Mouse (Mus musculus) cerebellum, adult 9-11 months (tissue): Measurements from ENCODE around the gene AA467197.
A peak's percentile ranks its signal among the peaks of the same experiment; 100 is the strongest.

ENCODE experiments used
- DNase-seq: peaks from one replicate; pipeline ENCODE4 v3.0.0; 2022

Gene AA467197

DNA sequence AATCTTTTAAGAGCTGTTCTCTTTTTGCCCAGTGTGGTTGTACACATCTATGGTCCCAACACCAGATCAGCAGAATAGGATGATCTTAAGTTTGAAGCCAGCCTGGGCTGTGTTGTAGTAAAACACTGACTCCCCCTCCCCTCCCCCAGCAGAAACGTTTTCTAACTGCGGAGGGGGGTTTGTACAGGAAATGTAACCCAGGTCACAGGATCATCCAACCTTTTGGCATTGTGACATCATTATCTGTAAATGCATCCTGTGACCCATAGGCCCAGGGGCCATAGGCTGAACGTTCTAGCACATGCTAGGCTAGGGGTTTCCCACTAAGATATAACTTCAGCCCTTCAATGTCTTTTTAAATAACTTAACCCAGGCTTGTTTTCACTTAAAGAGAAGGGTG is at the start of gene AA467197:
Gene AA467197 (plus strand): TSS at position 301 of the 400 bp plus-strand sequence.
- no peak for DNase-seq

DNA sequence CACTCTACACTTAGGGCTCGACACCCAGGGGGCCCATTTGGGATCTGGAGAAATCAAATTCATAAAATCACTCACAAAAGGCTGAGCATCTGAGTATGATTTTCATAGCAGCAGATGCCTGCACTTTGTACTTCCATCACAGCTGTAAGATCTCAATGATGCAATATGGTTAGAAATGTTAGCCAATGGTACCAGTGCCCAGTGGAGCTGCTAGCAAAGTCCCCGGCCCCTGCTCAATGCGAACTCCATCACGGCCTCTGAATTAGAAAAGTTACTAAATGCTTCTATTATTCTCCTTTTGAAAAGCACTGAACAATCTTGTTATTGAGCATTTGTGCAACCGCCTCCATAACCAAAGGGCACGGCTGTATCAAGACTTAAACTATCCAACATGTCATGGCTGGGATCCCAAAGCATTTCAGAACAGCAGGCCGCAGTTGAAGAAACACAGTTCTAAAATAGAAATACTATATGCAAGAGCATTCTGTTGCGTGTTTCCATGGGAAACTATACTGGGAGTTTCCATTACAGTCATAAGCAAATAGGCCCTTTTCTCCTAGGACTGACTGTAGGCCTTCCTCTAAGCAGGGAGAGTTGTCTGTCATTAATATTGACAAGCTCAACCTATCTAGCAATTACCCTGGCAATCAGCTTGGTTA is 48.8 kb upstream of the AA467197 start:
- DNase-seq: no peak

- DNase-seq: no peak
Observed at GRCm38 (mm10) chr2:122590351-122590750, 46.4 kb upstream of the AA467197 start.

GRCm38 (mm10) chr2:122591213-122591612 is 45.6 kb upstream of the AA467197 start:
- DNase-seq: no peak

GRCm38 (mm10) chr2:122595461-122595860 is 41.3 kb upstream of the AA467197 start:
- DNase-seq: no peak

GRCm38 (mm10) chr2:122599736-122600135 is 37.0 kb upstream of the AA467197 start:
- DNase-seq: peak; percentile 85

GRCm38 (mm10) chr2:122601354-122601753 is 35.4 kb upstream of the AA467197 start:
- no peak for DNase-seq

- peak; percentile 36 for DNase-seq
Observed at GRCm38 (mm10) chr2:122605829-122606228, 31.0 kb upstream of the AA467197 start.

DNA sequence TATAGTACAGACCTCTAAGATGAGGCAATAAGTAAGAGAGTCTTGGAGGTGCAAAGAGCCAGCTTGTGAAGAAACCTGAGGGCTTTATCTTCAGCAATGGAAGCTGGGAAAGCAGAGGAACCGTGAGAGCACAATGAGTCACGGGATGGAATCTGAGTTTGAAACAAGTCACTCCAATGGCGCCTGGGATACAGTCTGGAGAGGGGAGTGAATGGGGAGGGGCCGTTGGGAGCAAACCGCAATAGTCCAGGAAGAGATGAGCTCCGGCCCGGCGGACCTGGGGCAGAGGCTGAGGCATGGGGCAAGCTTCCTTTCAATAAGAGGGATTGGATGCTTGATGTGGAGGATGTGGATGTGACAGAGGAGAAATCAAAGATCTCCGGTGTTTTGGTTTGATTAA is 28.0 kb upstream of the AA467197 start:
- DNase-seq: no peak

- peak; percentile 89 for DNase-seq
Observed at GRCm38 (mm10) chr2:122610746-122611653, 25.8 kb upstream of the AA467197 start, which contains the start of gene Gatm. Gatm (minus strand) TSS chr2:122611303.

DNA sequence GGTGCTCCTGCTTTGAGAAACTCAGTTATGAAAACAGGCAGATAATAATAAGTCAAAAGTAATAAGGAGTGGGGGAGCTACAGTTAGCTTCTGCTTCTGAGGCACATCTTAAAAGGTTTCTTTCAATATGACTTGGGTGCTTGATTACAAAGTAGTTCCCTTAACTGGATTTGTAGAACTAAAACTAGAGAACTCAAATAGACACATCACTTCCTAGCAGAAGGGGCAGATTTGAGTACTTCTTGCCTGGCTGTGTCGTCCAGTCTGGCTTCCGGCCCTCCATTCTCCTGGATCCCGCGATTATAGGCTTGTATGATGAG is 25.2 kb upstream of the AA467197 start:
- DNase-seq: no peak

- DNase-seq: no peak
Observed at GRCm38 (mm10) chr2:122616237-122616636, 20.5 kb upstream of the AA467197 start.

DNA sequence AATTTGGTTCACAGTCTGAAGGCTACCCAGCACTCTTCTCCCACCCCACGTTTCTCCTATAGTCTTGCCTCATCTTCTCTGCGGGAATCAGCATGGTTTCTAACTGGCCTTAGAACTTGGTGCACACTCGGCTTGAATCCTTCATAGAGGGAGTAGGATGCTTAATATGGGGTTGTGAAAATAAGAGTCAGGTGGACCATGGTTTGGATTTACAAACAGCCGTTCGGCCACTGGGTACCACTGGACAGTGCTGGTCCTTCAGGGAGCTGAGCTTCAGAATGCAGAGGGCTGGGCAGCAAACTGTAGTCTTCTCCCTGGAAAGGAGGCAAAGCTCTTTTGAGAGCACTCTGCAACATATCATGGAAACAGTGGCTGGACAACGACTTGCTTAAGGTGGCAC is 19.0 kb upstream of the AA467197 start:
- no peak for DNase-seq

- DNase-seq: no peak
Observed at GRCm38 (mm10) chr2:122618719-122619118, 18.1 kb upstream of the AA467197 start.

- DNase-seq: no peak
Observed at GRCm38 (mm10) chr2:122621337-122622110, 15.3 kb upstream of the AA467197 start.

DNA sequence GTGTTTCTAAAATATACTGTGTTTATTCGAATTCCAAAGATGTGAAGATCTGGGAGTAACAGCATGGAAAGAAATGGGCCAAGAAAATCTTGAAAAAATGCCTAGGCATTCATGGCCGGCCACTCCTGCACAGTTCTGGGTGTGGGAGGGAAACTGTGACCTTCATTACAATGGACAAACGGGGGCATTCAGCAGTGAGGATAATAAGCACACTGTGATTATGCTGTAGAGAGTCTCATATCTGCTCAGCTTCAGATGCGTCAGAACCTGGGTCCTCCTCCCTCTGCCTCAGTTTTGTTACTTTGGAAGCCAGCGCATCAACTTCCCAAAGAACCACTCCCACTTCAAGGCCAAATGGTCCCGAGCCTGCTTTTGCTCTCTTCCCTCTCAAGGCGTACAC is 10.9 kb upstream of the AA467197 start:
- DNase-seq: no peak

DNA sequence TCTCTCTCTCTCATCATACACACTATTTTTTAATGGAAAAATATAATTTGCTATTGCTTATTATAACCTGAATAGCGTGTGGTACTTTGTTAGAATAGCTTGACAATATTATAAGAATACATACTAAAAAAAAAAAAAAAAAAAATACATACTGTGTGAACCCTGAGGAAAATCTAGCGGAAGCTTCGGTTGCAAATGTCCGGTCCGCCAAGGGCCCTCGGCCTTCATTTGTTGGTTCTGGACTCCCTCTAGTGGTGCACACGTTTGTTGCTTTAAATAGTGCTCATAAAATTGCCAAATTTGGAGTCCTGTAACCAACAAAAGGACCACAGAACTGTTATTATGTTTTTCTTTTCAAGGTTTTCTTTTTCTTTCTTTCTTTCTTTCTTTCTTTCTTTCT is 7.8 kb upstream of the AA467197 start:
- peak; percentile 86 for DNase-seq

DNA sequence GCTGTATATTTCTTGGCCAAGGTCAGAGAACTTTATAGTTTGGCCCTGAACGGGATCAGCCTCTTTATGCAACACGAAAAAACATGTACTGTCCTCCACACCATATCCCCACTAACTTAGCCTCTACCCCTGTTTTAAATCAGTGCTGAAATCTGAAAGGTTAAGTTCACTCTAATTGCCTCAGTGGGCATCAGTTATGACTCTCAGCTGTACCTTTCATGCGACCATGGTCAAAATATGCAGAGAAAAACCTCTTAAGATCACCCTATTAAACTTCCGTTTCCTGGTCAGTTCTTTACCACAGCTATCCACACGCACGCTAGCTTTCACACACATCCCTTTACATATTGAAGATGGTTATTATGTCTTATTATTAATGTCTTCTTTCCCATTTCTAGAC is 6.9 kb upstream of the AA467197 start:
- no peak for DNase-seq

DNA sequence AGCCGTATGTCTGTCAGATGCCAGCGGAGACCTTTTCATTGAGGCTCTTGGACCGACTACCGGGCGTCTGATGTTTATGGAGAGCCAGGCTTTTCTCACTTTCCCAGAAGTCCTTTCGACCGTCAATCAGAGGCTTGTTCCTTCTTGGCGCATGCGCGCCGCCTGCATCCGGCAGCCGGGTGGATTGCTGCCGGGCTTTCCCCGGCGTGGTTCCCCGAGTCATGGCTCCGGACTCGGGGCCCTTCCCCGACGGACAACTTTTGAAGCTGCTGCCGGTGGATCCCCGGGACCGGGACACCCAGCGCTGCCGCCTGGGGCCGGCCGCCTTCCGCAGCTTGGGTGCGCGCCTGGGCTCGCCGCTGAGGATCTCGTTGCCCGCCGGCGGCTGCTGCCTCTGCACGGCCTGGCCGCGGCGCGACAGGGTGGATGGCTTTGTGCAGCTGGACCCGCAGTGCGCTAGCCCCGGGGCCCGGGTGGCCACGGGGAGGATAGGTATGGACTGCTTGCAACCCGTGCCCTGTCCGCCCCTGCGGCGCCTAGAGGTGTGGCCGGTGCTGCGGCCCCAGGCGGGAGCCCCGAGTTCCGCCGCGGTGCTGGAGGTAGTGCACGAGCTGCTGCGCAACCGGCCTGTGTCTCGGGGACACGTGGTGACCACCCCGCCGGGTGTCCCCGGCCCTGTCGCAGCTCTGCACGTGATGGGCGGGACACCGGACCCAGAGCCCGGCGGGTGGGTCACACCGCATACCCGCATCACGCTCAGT is 6.1 kb upstream of the AA467197 start:
- peak; percentile 93 for DNase-seq

DNA sequence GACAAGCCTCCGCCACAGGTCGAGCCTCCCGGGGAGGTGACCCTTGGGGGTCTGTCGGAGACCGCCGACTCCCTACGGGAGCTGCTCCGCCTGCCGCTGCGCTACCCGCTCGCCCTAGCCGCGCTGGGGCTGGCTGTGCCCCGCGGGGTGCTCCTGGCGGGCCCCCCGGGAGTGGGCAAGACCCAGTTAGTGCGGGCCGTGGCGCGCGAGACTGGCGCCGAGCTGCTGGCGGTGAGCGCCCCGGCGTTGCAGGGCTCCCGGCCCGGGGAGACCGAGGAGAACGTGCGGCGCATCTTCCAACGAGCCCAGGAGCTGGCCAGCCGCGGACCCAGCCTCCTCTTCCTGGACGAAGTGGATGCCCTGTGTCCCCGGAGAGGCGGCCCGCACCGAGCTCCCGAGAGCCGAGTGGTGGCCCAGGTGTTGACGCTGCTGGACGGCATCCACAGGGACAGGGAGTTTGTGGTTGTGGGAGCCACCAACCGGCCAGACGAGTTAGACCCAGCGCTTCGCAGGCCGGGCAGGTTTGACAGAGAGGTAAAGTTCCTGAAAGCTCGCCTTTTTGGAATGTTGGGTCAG is 5.5 kb upstream of the AA467197 start:
- no peak for DNase-seq

DNA sequence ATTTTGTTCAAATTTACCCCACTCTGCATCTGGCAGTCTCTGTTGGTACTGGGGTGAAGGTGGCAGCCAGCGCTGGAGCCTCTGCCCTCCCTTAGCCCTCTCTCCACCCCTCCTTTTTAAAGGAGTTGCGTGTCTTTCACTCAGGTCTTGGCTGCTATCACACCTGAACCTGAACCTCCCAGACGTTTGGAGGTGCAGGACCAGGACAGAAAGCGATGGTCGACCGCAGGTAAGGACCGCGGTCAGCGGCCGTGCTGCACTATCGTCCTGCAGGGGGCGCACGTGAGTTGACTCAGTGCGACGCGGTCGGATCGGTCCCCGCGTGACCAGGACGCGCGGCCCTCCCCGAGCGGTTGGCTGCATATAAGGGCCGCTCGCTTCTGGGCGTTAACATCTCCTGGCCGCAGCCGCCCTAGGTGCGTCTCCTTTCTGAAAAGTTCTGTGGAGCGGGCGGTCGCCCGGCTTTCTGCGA is 776 bp downstream of the AA467197 start:
- DNase-seq: peak; percentile 65

GRCm38 (mm10) chr2:122638029-122638428 is 1.2 kb downstream of the AA467197 start:
- DNase-seq: no peak
